Mouse (Mus musculus): ENCODE data around the gene Chrnb1.

Chrnb1 gene

GRCm38 (mm10) chr11:69766872-69767624, 28.7 kb downstream of the Chrnb1 start:
- peak; percentile 29 for DNase-seq

GRCm38 (mm10) chr11:69766126-69766609, 29.6 kb downstream of the Chrnb1 start:
- DNase-seq: peak; percentile 77

GRCm38 (mm10) chr11:69765221-69766125, 30.3 kb downstream of the Chrnb1 start, which contains the start of gene Zbtb4:
Gene Zbtb4 (plus strand): TSS chr11:69765912.
- DNase-seq: peak; percentile 51

GRCm38 (mm10) chr11:69763551-69763950, 32.2 kb downstream of the Chrnb1 start:
- DNase-seq: no peak

- no peak for DNase-seq
Measured at GRCm38 (mm10) chr11:69761868-69762267, 33.9 kb downstream of the Chrnb1 start, which contains the start of gene Slc35g3. Gene Slc35g3 (minus strand): TSS chr11:69761968.

GRCm38 (mm10) chr11:69760901-69761200, 34.9 kb downstream of the Chrnb1 start:
- no peak for DNase-seq

- no peak for DNase-seq
Measured at GRCm38 (mm10) chr11:69760160-69760900, 35.4 kb downstream of the Chrnb1 start.

GRCm38 (mm10) chr11:69758971-69759721, 36.6 kb downstream of the Chrnb1 start:
- DNase-seq: peak; percentile 89

- DNase-seq: peak; percentile 98
Measured at GRCm38 (mm10) chr11:69758478-69758970, 37.2 kb downstream of the Chrnb1 start, which contains the start of gene Polr2a. Gene Polr2a (minus strand): TSS chr11:69758637.

GRCm38 (mm10) chr11:69758090-69758456, 37.7 kb downstream of the Chrnb1 start:
- peak; percentile 97 for DNase-seq

GRCm38 (mm10) chr11:69757303-69758089, 38.2 kb downstream of the Chrnb1 start:
- DNase-seq: no peak

GRCm38 (mm10) chr11:69754701-69755100, 41.0 kb downstream of the Chrnb1 start:
- no peak for DNase-seq

GRCm38 (mm10) chr11:69754233-69754632, 41.5 kb downstream of the Chrnb1 start:
- no peak for DNase-seq

- DNase-seq: no peak
Measured at GRCm38 (mm10) chr11:69752686-69753085, 43.1 kb downstream of the Chrnb1 start.

- DNase-seq: no peak
Measured at GRCm38 (mm10) chr11:69751635-69752034, 44.1 kb downstream of the Chrnb1 start.

Measured in kidney, adult 18-20 months (tissue).